Mouse (Mus musculus): ENCODE results near the gene Nfatc2. TPM values are rescaled to one million over a fixed set of nuclear protein-coding genes. Genes with fewer than 3 reads are reported as not detected.

The Nfatc2 gene
- polyA plus RNA-seq, 1 experiment from 2014 or later = 0.25 TPM

GRCm38 (mm10) chr2:168578132-168578531 is 23.3 kb downstream of the Nfatc2 start:
- Histone ChIP-seq H3K4me2 (replicated peaks; ENCODE audit: low read depth, low read length) (no peak overlapping the region), H3K9me3 (ENCODE audit: control insufficient read depth, low read length) (no peaks in the 10 kb centered on the region), H3K27me3 (ENCODE audit: control insufficient read depth, insufficient read depth, low read length) (no peaks in the 10 kb centered on the region), H3K4me1 (replicated peaks; ENCODE audit: control insufficient read depth, insufficient read depth, low read length) (no peaks in the 10 kb centered on the region), H3K9ac (ENCODE audit: low read depth, low read length) (no peak overlapping the region), H3K4me3 (ENCODE audit: low read depth, low read length) (no peak overlapping the region), H3K36me3 (ENCODE audit: control insufficient read depth, insufficient read depth, low read length) (no peaks in the 10 kb centered on the region), H3K27ac (ENCODE audit: low read depth, low read length) (no peak overlapping the region)
- 60% methylated on average over 9 of the region's 9 CpGs for WGBS
- ATAC-seq (ENCODE audit: low FRiP score) = no peak
- no peak for DNase-seq (ENCODE audit: low spot score)

- DNase-seq (ENCODE audit: low spot score) (no peak), ATAC-seq (ENCODE audit: low FRiP score) (no peak)
- 70% methylated on average over 7 of the region's 7 CpGs for WGBS
- Histone ChIP-seq H3K4me1 (replicated peaks; ENCODE audit: control insufficient read depth, insufficient read depth, low read length) (no peaks in the 10 kb centered on the region), H3K9me3 (ENCODE audit: control insufficient read depth, low read length) (no peaks in the 10 kb centered on the region), H3K27ac (ENCODE audit: low read depth, low read length) (no peak overlapping the region), H3K4me3 (ENCODE audit: low read depth, low read length) (no peak overlapping the region), H3K4me2 (replicated peaks; ENCODE audit: low read depth, low read length) (no peak overlapping the region; the same call in 1 of the 2 replicates), H3K9ac (ENCODE audit: low read depth, low read length) (no peak overlapping the region), H3K27me3 (ENCODE audit: control insufficient read depth, insufficient read depth, low read length) (no peaks in the 10 kb centered on the region), H3K36me3 (ENCODE audit: control insufficient read depth, insufficient read depth, low read length) (no peaks in the 10 kb centered on the region)
Measured at GRCm38 (mm10) chr2:168577381-168577780, 24.1 kb downstream of the Nfatc2 start.

DNA sequence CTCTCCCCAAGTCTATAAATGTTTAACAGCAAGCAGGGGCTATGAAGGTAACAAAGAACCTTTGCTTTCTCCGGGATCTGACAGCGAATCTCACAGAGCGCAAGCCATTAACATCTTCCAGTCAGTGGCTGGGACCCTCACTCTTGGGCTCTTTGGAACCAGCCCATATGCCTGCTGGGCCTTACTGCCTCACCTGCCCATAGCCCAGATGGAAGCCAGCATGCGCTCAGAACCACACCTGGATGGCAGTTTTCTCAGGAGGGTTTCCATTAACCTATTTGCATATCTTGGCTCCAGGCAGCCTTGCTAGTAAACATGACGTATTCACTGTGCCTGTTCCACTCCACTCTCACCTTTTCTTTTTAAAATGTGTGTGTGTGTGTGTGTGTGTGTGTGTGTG is 25.6 kb downstream of the Nfatc2 start:
- 64% methylated on average over 5 of the region's 5 CpGs for WGBS
- ATAC-seq (ENCODE audit: low FRiP score) (no peak), DNase-seq (ENCODE audit: low spot score) (no peak)
- no peaks in the 10 kb centered on the region for H3K36me3 ChIP-seq (ENCODE audit: control insufficient read depth, insufficient read depth, low read length)
- no peaks in the 10 kb centered on the region for H3K27me3 ChIP-seq (ENCODE audit: control insufficient read depth, insufficient read depth, low read length)
- no peaks in the 10 kb centered on the region for H3K9me3 ChIP-seq (ENCODE audit: control insufficient read depth, low read length)
- no peak overlapping the region for H3K27ac ChIP-seq (ENCODE audit: low read depth, low read length)
- no peak overlapping the region for H3K4me2 ChIP-seq (replicated peaks; ENCODE audit: low read depth, low read length)
- no peaks in the 10 kb centered on the region for H3K4me1 ChIP-seq (replicated peaks; ENCODE audit: control insufficient read depth, insufficient read depth, low read length)
- no peak overlapping the region for H3K9ac ChIP-seq (ENCODE audit: low read depth, low read length)
- no peak overlapping the region for H3K4me3 ChIP-seq (ENCODE audit: low read depth, low read length)

DNA sequence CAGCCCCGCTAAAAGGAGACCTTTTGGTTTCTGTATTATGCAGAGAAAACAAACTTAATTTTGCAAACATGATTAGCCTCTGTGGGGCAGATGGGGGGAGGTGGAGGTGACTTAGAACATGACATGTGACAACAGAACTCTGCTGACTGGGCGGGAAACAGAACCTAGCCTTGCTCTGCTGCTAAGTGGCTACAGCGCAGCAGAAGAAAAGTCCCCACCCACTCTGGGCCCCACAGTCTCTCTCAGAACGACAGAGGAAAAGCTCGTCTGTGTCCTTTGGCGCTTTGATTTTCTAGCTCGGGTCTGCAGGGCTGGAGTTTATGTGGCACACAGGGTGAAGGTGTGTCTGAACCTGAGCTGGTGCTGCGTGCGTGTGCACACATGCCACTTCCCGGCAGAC is 26.5 kb downstream of the Nfatc2 start:
- DNase-seq (ENCODE audit: low spot score) (no peak), ATAC-seq (ENCODE audit: low FRiP score) (no peak)
- WGBS = 64% methylated on average over 10 of the region's 10 CpGs
- H3K27me3 ChIP-seq (ENCODE audit: control insufficient read depth, insufficient read depth, low read length) = no peaks in the 10 kb centered on the region
- no peak overlapping the region for H3K27ac ChIP-seq (ENCODE audit: low read depth, low read length)
- H3K36me3 ChIP-seq (ENCODE audit: control insufficient read depth, insufficient read depth, low read length) = no peaks in the 10 kb centered on the region
- H3K4me2 ChIP-seq (replicated peaks; ENCODE audit: low read depth, low read length) = no peak overlapping the region
- H3K9me3 ChIP-seq (ENCODE audit: control insufficient read depth, low read length) = no peaks in the 10 kb centered on the region
- no peak overlapping the region for H3K9ac ChIP-seq (ENCODE audit: low read depth, low read length)
- H3K4me3 ChIP-seq (ENCODE audit: low read depth, low read length) = no peak overlapping the region
- H3K4me1 ChIP-seq (replicated peaks; ENCODE audit: control insufficient read depth, insufficient read depth, low read length) = no peaks in the 10 kb centered on the region

DNA sequence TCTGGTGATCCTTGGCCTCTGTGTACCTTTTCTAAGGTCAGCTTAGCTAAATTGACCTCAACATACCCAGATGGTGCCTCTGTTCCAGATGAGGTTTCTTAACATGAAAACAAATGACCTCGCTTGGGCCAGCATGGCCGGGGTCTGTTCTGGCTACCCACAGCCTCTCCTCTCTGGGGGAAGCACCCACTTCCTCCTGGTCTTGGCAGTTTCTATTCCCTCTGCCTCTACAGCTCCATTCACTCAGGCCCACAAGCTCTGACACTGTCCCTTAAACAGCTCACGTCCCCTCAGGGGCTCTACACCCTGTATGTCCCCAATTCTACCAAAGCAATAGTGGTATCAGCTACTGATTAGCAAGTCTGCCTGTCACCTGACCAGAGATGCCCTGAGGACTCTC is 27.6 kb downstream of the Nfatc2 start:
- Histone ChIP-seq H3K27ac (ENCODE audit: low read depth, low read length) (no peak overlapping the region), H3K4me2 (replicated peaks; ENCODE audit: low read depth, low read length) (no peak overlapping the region), H3K4me3 (ENCODE audit: low read depth, low read length) (no peak overlapping the region), H3K4me1 (replicated peaks; ENCODE audit: control insufficient read depth, insufficient read depth, low read length) (no peaks in the 10 kb centered on the region), H3K9ac (ENCODE audit: low read depth, low read length) (no peak overlapping the region), H3K9me3 (ENCODE audit: control insufficient read depth, low read length) (no peaks in the 10 kb centered on the region), H3K27me3 (ENCODE audit: control insufficient read depth, insufficient read depth, low read length) (no peaks in the 10 kb centered on the region), H3K36me3 (ENCODE audit: control insufficient read depth, insufficient read depth, low read length) (no peaks in the 10 kb centered on the region)
- no peak for DNase-seq (ENCODE audit: low spot score)
- 89% methylated on average over 3 of the region's 3 CpGs for whole genome bisulfite sequencing
- ATAC-seq (ENCODE audit: low FRiP score) = no peak

DNA sequence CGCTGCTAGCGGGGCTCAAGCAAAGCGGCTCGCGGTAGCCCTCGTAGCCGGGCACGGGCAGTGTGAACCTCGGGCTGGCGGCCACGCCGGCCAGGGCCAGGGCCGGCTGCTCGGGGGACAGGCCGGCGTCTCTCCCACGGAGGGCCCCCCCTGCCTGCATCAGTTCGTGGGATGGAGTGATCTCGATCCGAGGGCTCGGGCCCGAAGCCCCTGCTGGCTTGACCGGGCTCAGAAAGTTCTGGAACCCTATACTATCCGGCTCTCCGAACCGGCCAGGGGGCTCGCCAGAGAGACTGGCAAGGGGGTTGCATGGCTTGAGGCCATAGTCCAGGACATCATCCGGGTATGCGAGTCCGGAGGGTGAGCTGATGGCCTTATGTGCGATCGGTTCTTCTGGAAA is 30.2 kb downstream of the Nfatc2 start:
- no peak overlapping the region for H3K27ac ChIP-seq (ENCODE audit: low read depth, low read length)
- H3K36me3 ChIP-seq (ENCODE audit: control insufficient read depth, insufficient read depth, low read length) = no peaks in the 10 kb centered on the region
- ATAC-seq (ENCODE audit: low FRiP score) (no peak), DNase-seq (ENCODE audit: low spot score) (no peak)
- H3K9ac ChIP-seq (ENCODE audit: low read depth, low read length) = no peak overlapping the region
- no peak overlapping the region for H3K4me2 ChIP-seq (replicated peaks; ENCODE audit: low read depth, low read length)
- no peaks in the 10 kb centered on the region for H3K27me3 ChIP-seq (ENCODE audit: control insufficient read depth, insufficient read depth, low read length)
- WGBS = 97% methylated on average over 32 of the region's 32 CpGs
- H3K4me1 ChIP-seq (replicated peaks; ENCODE audit: control insufficient read depth, insufficient read depth, low read length) = no peaks in the 10 kb centered on the region
- H3K4me3 ChIP-seq (ENCODE audit: low read depth, low read length) = no peak overlapping the region
- no peaks in the 10 kb centered on the region for H3K9me3 ChIP-seq (ENCODE audit: control insufficient read depth, low read length)

GRCm38 (mm10) chr2:168565538-168566253 is 35.8 kb downstream of the Nfatc2 start:
- ATAC-seq (ENCODE audit: low FRiP score) (no peak), DNase-seq (ENCODE audit: low spot score) (no peak)
- Histone ChIP-seq H3K4me2 (replicated peaks; ENCODE audit: low read depth, low read length) (no peak overlapping the region), H3K4me1 (replicated peaks; ENCODE audit: control insufficient read depth, insufficient read depth, low read length) (no peaks in the 10 kb centered on the region), H3K27ac (ENCODE audit: low read depth, low read length) (no peak overlapping the region), H3K4me3 (ENCODE audit: low read depth, low read length) (no peak overlapping the region), H3K9me3 (ENCODE audit: control insufficient read depth, low read length) (no peaks in the 10 kb centered on the region), H3K36me3 (ENCODE audit: control insufficient read depth, insufficient read depth, low read length) (no peaks in the 10 kb centered on the region), H3K27me3 (ENCODE audit: control insufficient read depth, insufficient read depth, low read length) (no peaks in the 10 kb centered on the region), H3K9ac (ENCODE audit: low read depth, low read length) (no peak overlapping the region)
- 91% methylated on average over 19 of the region's 19 CpGs for whole genome bisulfite sequencing

GRCm38 (mm10) chr2:168563184-168563583 is 38.3 kb downstream of the Nfatc2 start:
- WGBS = 55% methylated on average over 12 of the region's 12 CpGs
- no peak overlapping the region for H3K27ac ChIP-seq (ENCODE audit: low read depth, low read length)

GRCm38 (mm10) chr2:168557035-168557434 is 44.4 kb downstream of the Nfatc2 start:
- Histone ChIP-seq H3K27ac (ENCODE audit: low read depth, low read length) (no peak overlapping the region), H3K4me2 (replicated peaks; ENCODE audit: low read depth, low read length) (no peak overlapping the region), H3K9ac (ENCODE audit: low read depth, low read length) (no peak overlapping the region), H3K27me3 (ENCODE audit: control insufficient read depth, insufficient read depth, low read length) (no peaks in the 10 kb centered on the region), H3K4me3 (ENCODE audit: low read depth, low read length) (no peak overlapping the region), H3K9me3 (ENCODE audit: control insufficient read depth, low read length) (no peaks in the 10 kb centered on the region), H3K36me3 (ENCODE audit: control insufficient read depth, insufficient read depth, low read length) (no peaks in the 10 kb centered on the region), H3K4me1 (replicated peaks; ENCODE audit: control insufficient read depth, insufficient read depth, low read length) (peaks cover 9% of the 10 kb centered on the region; the same call in 1 of the 2 replicates)
- ATAC-seq (ENCODE audit: low FRiP score) = no peak
- 72% methylated on average over 8 of the region's 8 CpGs for WGBS
- DNase-seq (ENCODE audit: low spot score) = no peak

More at GRCm38 (mm10) chr2:168563184-168563583, 38.3 kb downstream of the Nfatc2 start:
- Histone ChIP-seq H3K9me3 (ENCODE audit: control insufficient read depth, low read length) (no peaks in the 10 kb centered on the region), H3K4me2 (replicated peaks; ENCODE audit: low read depth, low read length) (no peak overlapping the region), H3K4me3 (ENCODE audit: low read depth, low read length) (no peak overlapping the region), H3K36me3 (ENCODE audit: control insufficient read depth, insufficient read depth, low read length) (no peaks in the 10 kb centered on the region), H3K9ac (ENCODE audit: low read depth, low read length) (no peak overlapping the region), H3K27me3 (ENCODE audit: control insufficient read depth, insufficient read depth, low read length) (no peaks in the 10 kb centered on the region), H3K4me1 (replicated peaks; ENCODE audit: control insufficient read depth, insufficient read depth, low read length) (no peaks in the 10 kb centered on the region)
- no peak for ATAC-seq (ENCODE audit: low FRiP score)
- no peak for DNase-seq (ENCODE audit: low spot score)
